Mouse (Mus musculus): ENCODE results near the gene Fcgr2b.
"Not testable (repeated sequence)": the region's sequence is repeated elsewhere in the genome, so short reads cannot be mapped to it uniquely, and the experiment has no call there.

Gene Fcgr2b

DNA sequence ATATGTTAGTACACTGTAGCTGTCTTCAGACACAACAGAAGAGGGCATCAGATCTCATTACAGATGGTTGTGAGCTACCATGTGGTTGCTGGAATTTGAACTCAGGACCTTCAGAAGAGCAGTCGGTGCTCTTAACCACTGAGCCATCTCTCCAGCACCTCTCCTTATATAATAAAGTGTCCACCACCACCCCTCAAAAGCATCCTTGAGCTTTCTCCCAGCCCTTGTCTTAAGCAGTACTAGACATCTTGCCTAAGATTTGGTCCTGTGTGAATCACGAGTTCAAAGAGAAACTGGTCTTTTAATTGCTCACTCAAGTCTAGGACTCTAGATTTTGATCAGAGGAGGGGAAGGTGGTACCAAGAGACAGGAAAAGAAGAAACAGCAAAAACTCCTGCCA, 997 bp downstream of the Fcgr2b start:
- DNase-seq, result not testable (repeated sequence)

DNA sequence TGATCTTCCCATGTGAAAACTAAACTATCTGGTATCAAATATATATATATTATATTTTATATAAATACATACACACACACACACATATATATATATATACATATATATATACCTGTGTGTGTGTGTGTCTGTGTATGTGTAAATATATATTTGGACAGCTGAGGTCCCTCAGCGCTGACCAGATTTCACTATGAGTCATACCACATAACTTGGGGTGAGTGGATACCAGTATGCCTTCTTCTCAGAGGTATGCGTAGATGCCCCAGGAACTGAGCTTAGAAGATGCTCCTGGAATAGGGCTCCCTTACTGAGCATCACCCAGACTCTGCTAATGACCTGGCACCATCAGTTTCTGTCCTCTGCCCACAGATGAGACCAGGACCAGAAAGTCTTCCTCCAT, 1.6 kb downstream of the Fcgr2b start:
- DNase-seq, result no peak

DNA sequence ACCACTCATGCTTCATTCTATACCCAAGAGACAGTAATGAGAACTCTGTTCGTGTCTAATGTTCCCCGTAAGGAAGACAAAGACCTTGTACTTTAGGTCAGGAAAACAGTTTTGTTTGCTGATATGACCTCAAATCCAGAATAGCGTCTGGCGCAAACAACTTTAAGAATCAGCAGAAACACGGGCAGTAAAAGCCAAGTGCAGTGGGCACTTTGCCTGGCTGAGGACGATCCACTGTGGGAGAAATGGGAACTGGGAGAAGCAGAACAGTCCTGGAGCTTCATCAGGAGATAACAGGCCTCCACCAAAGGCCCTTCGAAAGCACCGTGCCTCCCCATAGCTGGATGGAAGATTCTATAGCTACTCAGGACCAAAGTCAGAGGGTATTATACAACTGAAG, 2.2 kb downstream of the Fcgr2b start:
- peak; percentile 33 for DNase-seq

DNA sequence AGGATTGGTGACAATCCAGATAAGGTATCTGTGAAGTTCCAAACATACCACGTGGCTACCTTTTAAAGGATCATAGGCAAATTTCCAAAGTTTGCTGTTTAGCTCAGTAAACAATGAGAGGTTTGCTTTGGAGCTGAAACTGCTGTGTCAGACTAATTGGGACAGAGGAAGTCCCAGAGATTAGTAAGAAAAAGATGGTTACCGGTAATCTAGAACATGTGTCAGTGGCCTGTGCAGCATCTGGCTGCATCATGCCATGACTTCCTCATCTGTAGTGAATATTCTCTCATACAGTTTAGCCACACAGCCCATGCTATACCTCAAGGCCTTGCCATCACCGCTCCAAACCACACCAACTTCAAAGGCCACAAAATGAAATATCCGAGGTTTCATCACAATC, 3.4 kb downstream of the Fcgr2b start:
- DNase-seq, result no peak

DNA sequence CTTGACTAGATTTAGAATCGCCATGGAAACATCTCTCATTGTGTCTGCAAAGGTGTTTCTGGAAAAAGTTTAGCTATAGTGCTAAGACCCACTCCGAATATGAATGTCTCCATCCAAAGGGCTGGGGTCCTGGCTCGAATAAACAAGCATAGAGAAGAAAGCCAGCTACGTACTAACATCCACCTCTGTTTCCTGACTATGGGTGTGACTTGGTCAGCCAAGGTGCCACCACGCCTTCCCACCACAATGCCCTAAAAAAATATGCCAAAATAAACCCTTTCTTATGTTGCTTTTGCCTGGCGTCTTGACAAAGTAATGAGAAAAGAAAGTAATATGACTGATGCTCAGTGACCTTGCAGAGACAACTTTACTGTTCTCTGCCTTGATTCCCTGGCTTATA, 3.9 kb downstream of the Fcgr2b start:
- DNase-seq, result no peak

DNA sequence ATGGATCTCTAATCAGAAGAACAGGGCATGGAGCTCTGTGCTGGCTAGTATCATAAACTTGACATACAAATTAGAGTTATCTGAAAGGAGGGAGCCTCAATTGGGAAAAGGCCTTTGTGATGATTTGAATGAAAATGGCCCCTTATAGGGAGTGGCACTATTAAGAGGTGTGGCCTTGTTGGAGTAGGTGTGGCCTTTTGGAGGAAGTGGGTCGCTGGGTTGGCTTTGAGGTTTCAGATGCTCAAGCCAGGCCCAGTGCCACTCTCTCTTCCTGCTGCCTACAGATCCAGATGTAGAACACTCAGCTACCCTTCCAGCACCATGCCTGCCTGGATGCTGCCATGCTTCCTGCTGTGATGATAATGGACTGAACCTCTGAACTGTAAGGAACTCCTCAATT, 7.8 kb downstream of the Fcgr2b start:
- no peak for DNase-seq

DNA sequence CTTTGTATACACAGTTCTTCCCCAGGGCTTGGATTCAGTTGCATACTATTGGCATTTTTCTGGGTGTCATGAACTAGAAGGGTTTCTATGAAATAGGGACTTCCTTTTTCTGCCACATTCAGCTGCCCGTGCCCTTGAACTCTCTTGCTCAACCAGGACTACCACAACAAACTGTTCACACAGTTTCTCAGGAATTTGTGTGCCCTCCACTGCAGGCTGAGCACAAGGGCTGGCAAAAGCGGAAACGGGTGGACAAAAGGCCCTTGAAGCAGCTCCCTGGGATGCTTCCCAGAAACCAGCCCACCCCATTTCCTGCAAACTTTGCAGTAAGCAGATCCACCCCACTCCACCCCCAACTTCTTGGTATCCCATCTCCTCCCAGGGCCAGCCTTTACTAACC, 8.8 kb downstream of the Fcgr2b start:
- no peak for DNase-seq

DNA sequence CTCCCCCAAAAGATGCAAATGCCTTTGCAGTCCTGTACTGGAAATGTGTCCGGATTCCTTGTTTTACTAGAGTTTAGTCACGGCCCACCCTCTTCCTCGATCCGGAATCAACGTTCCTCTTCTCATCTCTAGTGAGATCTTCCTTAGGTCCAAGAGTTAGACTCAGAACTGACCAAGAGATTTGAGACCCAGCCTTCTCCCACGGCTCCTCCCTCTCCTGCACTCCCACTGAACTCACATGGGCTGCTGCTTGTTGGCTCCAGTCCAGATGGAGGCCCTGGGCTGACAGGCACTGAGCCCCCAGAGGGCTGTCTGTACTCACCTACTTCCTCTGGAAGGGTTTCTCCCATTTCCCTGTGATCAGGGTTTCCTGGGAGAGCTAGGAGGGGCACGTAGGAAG, 13.3 kb downstream of the Fcgr2b start:
- DNase-seq, result no peak

DNA sequence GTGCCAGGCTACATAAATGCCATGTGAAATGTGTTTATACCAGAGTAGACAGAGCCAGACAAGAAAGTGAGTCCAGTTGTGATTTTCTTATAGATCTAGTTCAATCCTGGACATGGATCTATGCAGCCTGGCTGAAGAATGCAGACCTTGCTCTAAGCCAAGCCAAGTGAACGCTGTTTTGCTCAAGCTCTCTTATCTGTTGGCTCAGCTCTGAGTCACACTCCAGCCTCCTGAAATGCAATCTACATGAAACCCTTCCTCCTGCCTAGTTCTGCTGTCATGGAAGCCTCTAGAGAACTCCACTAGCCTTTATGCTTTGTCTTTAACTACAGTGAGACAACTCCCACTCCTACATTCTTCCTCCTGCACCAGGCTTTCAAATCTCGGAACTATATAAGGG, 14.0 kb downstream of the Fcgr2b start:
- no peak for DNase-seq

DNA sequence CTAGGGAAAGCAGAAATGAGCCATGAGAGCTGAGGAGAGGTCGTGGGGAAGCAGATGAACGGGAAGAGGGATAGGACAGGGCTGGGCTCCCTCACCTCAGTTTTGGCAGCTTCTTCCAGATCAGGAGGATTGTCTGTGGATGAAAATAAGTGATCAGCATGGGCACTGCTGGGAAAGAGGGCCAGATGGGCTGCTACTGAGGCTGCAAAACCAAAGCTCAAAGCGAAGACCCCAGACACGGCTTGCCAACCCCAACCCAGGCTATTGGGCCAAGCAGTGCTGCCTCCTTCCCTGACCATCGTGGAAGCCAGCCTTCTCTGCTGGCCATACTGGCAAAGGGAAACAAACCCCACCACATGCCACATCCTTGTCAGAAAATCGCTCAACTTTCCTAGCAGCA, 15.2 kb downstream of the Fcgr2b start:
- no peak for DNase-seq

DNA sequence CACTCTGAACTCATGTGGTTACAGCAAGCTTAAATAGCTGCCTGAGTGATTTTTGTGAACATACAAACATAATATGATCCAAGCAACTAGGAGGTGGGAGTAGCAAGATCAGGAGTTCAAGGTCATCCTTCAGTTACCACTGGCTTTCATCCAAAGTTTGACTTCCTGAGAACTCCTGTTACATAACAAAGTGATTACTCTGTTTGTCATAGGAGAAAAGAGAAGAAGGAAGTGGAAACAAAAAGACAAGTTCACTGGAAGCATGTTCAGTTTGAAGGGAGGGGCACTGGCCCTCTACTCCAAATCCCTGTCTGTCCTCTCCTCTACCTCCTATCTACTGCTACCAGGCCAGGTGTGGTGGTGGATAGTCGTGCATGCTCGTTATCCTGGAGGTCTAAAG, 16.6 kb downstream of the Fcgr2b start:
- no peak for DNase-seq

DNA sequence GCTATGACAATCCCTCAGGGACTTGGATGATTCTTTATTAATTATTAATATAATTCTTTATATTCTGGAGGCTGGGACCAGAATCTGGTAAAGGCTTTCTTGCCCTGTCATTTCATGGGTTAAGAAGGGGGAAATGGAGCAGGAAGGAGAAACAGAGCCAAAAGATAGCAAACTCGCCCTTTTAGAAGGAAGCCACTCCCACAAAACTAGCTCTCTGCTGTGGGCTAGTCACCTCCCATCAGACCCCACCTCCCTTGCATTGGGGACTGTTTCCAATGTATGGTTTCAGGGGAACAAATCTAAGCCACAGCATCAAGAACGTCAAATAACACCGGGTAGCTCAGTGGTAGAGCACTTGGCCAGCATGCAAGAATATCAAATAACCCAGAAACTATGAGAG, 18.1 kb downstream of the Fcgr2b start:
- DNase-seq, result no peak

DNA sequence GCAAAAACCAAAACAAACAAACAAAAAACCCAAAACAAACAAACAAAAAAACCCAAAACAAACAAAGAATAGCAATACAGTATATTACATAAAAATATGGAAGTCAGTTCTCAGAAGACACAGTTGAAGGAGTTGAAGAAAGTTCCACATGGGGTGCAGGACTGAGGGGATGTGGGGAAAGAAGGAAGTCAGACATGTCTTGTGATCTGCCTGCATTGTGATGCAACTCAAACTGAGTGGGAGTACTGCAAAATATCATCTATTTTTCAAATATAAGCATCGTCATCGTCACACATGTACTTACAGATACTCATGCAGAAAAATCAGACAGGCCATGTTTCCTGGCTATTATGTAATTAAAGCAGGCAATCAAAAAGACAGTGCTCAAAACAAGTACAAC, 23.2 kb downstream of the Fcgr2b start:
- no peak for DNase-seq

DNA sequence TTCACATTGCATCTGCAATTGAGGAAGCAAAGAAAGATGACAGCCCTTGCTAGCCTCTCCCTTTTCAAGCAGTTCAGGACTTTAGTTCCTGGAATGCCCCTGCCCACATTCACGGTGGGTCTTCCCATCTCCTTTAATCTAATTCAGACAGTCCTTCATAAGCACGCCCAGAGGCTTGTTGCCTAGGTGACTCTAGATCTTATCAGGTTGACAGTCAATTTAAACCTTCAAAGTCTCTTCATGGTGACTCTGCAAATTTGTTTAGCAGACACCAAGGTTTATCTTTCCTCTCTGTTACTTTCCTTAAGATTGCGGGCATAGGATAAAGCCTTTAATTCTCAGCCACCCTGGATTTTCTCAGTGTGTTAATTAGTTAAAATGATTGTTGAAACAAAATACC, 25.6 kb downstream of the Fcgr2b start:
- DNase-seq, result no peak

DNA sequence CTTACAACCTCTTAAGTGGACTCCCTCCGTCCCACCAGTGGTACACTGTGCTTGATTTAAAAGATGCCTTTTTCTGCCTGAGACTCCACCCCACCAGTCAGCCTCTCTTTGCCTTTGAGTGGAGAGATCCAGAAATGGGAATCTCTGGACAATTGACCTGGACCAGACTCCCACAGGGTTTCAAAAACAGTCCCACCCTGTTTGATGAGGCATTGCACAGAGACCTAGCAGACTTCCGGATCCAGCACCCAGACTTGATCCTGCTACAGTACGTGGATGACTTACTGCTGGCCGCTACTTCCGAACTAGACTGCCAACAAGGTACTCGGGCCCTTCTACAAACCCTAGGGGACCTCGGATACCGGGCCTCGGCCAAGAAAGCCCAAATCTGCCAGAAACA, 31.4 kb downstream of the Fcgr2b start:
- DNase-seq, result not testable (repeated sequence)

DNA sequence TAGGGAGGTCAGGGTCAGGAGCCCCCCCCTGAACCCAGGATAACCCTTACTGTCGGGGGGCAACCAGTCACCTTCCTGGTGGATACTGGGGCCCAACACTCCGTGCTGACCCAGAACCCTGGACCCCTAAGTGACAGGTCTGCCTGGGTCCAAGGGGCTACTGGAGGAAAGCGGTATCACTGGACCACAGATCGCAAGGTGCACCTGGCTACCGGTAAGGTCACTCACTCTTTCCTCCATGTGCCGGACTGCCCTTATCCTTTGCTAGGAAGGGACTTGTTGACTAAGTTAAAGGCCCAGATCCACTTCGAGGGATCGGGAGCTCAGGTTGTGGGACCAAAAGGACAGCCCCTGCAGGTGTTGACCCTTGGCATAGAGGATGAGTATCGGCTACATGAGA, 32.2 kb downstream of the Fcgr2b start:
- DNase-seq, result not testable (repeated sequence)

DNA sequence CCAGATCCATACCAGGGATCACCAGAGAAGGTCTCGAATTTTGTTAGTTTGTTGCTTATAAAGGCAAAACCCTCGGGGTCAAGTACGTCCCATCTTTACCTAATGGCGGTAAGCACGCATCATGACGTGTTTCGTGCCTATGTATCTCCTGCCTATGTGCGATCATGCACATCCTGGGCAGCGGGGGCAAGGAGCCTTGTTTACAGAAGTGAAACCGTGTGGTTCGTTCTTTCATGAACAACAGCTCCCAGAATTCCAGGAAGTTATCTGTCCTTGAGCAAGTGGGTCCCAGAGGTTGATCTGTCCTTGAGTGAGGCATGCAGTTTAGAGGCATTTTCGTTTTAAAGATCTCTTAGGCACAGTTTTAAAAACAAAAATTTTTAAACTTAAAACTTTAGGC, 37.1 kb downstream of the Fcgr2b start:
- no peak for DNase-seq

DNA sequence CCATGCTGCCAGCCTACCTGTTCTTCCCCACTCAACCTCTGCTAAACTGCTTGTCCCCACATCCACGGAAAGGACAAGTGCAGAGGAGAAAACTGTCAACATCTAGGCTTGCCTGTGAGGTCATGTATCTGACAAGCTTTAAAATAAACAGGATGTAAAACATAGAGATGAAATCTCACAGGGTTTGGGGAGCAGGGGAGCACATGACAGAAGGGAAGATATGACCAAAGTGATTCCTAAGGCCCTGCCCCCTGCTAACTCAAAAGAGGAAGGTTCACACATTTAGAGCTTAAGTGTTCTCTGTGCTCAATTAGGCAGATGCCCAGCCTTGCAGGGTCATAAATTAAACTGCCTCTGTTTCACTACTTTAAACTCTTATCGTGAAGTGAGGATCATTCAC, 42.0 kb downstream of the Fcgr2b start:
- no peak for DNase-seq

DNA sequence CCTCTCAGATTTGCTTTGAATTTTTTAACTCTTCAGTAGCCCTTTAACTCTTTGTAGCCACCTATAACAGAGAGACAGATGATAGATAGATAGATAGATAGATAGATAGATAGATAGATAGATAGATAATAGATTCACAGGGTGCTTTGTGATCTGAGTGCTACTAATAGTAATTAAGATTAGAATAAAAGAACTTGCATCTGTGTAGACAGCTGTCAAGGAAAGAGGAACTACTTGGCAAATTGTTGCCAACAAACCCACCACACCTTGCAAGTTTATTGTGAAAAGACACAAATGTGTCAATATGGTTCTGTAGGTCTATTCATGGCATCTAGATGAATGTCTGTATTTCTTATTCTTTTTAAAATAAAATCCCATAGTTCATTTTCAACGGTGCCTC, 42.4 kb downstream of the Fcgr2b start:
- no peak for DNase-seq

DNA sequence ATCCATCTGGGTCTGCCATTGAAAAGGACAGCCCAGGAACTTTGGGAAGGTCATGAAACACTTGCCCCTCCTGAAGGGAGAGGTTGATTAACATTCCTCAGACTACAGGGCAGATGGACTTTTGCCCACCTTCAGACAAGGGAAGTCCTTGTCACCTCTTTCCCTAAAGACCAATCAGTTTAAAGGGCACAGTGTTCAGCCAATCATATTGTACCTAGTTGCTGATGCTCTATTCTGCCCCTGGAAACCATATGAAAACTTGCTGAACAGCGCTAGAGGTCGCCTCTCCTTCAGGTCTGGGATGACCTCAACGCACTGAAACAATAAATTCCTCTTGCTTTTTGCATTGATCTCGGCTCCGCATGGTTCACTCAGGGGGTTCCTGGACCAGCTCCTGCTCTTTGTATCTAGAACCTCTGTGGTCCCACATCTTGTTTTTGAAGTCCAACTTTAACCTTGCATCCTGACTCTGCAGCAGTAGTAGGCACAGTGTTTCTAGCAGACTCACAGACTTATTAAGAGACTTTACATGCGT, 42.9 kb downstream of the Fcgr2b start:
- DNase-seq, result no peak

DNA sequence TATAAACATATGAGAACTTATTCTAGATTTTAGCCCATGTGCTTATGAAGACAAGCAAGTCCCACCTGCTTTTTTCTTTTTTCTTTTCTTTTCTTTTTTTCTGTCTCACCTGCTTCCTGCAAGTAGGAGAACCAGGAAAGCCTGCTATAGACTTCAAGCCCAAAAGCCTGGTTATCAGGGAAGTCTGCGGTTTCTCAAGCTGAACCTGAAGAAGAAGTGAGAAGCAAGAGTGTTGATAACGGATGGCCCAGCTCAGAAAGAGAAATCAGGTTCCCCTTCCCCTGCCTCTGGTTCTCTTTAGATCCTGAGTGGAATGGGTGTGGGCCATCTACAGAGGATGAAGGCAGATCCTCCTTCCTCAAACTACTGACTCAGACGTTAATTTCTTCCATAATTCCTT, 44.3 kb downstream of the Fcgr2b start:
- DNase-seq, result no peak

DNA sequence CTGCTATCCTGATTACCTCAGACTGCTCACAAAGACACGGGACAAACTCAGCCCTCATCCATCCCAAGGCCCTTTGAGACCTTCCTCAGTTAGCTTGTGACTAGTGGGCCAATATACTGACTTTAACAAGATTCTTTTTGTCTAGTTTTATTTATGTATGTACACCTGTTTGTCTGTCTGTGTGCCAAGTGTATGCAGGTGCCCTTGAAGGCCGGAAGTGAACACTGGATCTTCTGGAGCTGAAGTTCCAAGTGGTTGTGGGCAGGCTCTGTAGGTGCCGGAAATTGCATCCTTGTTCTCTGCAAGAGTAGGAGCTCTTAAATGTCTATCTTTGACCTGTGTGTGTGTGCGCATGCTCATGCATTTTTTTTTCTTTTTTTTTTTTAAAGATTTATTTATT, 47.1 kb downstream of the Fcgr2b start:
- no peak for DNase-seq

DNA sequence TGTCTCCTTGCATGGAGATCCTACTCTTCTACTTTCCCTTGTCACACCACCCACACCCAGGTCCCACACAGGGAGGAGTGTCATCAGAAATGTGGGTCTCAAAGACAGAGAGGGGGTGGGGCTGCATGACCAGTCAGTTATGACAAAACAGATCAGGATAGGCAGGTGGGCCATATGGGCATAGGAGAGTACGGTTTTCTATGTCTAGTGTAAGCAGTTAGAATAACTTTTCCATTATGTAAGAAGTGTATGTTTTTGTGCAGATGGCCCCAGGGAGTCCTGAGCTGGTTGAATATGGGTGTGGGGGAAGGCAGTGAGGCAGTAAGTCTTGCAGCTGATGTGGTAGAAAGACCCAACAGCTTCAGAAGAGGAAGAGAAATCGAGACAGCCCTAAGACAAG, 47.9 kb downstream of the Fcgr2b start:
- no peak for DNase-seq

DNA sequence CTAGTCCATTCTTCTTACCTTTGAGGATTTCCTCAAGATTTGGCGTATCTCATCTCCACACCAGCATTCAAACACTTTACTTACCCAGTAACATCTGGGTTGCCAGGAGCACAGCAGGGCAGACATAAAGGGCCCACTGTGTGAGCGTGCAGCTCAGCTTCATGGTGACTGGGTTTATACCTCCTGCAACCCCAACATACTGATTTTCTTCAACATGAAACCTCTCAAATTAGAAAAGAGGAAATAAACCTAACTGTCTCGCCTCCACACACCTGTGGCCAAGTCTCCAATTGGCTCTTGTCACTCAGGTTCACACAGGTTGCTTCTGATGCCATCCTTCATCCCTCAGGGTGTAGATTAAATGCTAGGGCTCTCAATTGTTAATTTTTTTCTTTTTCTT, 49.0 kb downstream of the Fcgr2b start, which contains the start of gene Fcrla:
Gene Fcrla, minus strand, starts transcription at position 206 of the 400 bp plus-strand sequence.
- DNase-seq, result no peak

DNA sequence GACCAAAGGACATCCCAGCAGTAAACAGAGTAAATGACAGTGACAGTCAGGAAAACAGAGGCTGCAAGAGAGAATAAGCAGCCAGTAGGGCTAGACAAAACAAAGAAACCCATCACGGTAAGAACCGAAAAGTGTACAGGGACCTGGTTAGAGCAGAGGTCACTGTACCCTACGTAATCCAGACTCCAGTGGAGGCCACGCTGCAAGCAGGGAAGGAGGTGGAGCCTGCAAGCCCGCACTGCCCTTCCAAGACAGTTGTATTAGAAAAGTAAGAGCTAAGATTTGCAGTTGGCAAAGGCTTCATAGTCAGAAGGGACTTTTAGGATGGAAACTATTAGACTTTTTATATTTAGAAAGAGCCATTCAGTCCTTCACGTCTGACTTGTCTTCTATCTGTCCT, 49.4 kb downstream of the Fcgr2b start:
- no peak for DNase-seq

DNA sequence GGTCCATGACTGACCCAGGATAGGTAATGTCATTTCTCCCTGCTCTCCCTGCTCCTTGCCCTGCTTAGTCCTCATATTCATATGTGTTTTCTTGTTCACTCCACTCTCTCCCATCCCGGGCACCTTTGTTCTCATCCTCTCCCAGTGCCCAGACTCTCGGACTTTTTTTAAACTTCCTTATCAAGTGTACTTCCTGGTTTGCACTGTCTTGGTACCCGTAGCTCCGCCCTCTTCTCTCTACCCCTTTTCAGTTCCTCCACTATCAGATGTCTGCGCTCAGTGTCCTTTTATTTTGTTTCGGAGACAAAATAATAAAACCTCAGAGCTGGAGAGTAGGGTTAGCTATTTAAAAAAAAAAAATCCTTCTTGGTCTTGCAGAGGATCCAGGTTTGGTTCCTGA, 51.9 kb downstream of the Fcgr2b start:
- DNase-seq, result no peak

All from kidney, adult 18-20 months (tissue).